Mouse (Mus musculus) brain, embryonic 14.5 days (tissue): ENCODE data around the gene Pdzph1.

Experiments used
- CTCF ChIP-seq: fragments of 200-500 bp; IDR thresholded peaks from 2 replicates; pipeline ENCODE4 v1.5.1; 2012; ENCODE audit warnings: inconsistent platforms, mild to moderate bottlenecking, moderate library complexity, borderline replicate concordance; ENCODE audit not compliant: insufficient read depth, insufficient read length; ENCODE audit errors: extremely low read depth
- POLR2A ChIP-seq: fragments of 200-500 bp; IDR thresholded peaks from 2 replicates; pipeline ENCODE4 v1.6.1; 2012; ENCODE audit warnings: mild to moderate bottlenecking, inconsistent platforms, borderline replicate concordance; ENCODE audit not compliant: poor library complexity, insufficient read depth, insufficient read length, severe bottlenecking; ENCODE audit errors: extremely low read depth

DNA sequence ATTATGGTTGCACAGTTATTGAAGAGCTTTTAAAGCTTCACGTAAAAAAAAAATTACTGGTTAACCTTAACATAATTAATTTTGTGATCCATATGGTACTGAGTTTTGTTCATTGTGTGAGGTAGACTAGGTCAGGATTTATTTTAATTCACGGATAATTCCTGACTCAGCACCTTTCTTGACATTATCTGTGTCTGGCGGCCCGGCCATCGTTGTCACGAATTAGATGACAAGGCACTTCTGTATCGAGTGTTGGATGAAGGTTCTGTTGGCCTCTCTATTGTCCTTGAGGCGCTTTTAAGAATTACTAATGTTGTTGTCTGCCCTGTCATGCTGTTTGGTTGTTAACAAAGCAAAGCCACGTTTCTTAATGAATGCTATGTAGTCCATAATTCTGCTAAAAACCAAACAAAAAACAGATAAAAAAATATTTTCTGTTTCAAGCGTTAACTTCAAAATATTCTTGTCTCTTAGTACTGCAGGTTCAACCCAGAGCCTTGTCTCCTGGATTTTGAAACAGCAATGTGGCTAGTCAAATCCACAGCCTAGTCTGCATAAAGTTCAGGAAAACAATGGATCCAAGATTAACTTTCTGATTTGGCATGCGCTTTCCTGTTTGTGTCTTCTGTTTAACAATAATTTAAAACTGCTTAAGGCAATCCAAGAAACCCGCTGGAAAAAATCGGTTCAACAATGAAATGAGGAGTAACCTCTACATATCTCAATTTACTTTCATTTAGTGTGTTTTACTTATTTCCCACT is 20.6 kb upstream of the Pdzph1 start:
- no peak for TF ChIP-seq CTCF
- TF ChIP-seq POLR2A: no peak
